Mouse (Mus musculus): ENCODE measurements around the gene Btg4. TPM values are rescaled to one million over a fixed set of nuclear protein-coding genes. Genes with fewer than 3 reads are reported as not detected.
A peak's percentile ranks its signal among the peaks of the same experiment; 100 is the strongest.

Gene Btg4
- polyA plus RNA-seq, 1 experiment from 2014 or later = not detected

GRCm38 (mm10) chr9:51168698-51169097 lies 108.0 kb downstream of the Btg4 start:
- Histone ChIP-seq H3K27ac (ENCODE audit: low read depth, low read length) (no peak overlapping the region), H3K4me3 (ENCODE audit: low read depth, low read length) (no peak overlapping the region), H3K36me3 (ENCODE audit: control insufficient read depth, insufficient read depth, low read length) (no peaks in the 10 kb centered on the region), H3K4me2 (ENCODE audit: low read depth, low read length) (no peak overlapping the region), H3K9ac (replicated peaks; ENCODE audit: low read depth, low read length) (no peak overlapping the region), H3K4me1 (ENCODE audit: control insufficient read depth, insufficient read depth, low read length) (no peaks in the 10 kb centered on the region), H3K9me3 (ENCODE audit: control insufficient read depth, low read length) (no peaks in the 10 kb centered on the region), H3K27me3 (ENCODE audit: control insufficient read depth, insufficient read depth, low read length) (no peaks in the 10 kb centered on the region)
- WGBS = 73% methylated on average over 5 of the region's 5 CpGs
- no peak for ATAC-seq (ENCODE audit: low read depth)

GRCm38 (mm10) chr9:51169133-51169532 lies 108.4 kb downstream of the Btg4 start:
- Histone ChIP-seq H3K4me2 (ENCODE audit: low read depth, low read length) (no peak overlapping the region), H3K4me3 (ENCODE audit: low read depth, low read length) (no peak overlapping the region), H3K27me3 (ENCODE audit: control insufficient read depth, insufficient read depth, low read length) (no peaks in the 10 kb centered on the region), H3K9me3 (ENCODE audit: control insufficient read depth, low read length) (no peaks in the 10 kb centered on the region), H3K36me3 (ENCODE audit: control insufficient read depth, insufficient read depth, low read length) (no peaks in the 10 kb centered on the region), H3K4me1 (ENCODE audit: control insufficient read depth, insufficient read depth, low read length) (no peaks in the 10 kb centered on the region), H3K9ac (replicated peaks; ENCODE audit: low read depth, low read length) (no peak overlapping the region), H3K27ac (ENCODE audit: low read depth, low read length) (no peak overlapping the region)
- ATAC-seq (ENCODE audit: low read depth) = no peak
- WGBS = 87% methylated on average over 7 of the region's 7 CpGs

MicroRNAs encoded within 50 kb of the gene (microRNA counts, 519-probe panel; counts per million panel counts)
- not detected for microRNA mmu-miR-34b-3p
- microRNA mmu-miR-34b-5p = not detected
- not detected for microRNA mmu-miR-34c

Small RNA genes lying within 50 kb of the gene (microRNA-seq; reads per million reads assigned to microRNA genes)
- gene Mir34b (17.6 reads per million, percentile 22 among the genes with 10 or more reads in this experiment), gene Mir34c (411 reads per million, percentile 66 among the genes with 10 or more reads in this experiment)

Other genes with a start within 250 kb of the Btg4 start
- gene Ppp2r1b, start 215.6 kb upstream of the Btg4 start, polyA plus RNA-seq (2014; fragmentation: Nextera tagmentation; extraction: Ambion mirVana) = 44.1 and 53.8 TPM in 2 replicates
- gene Sik2, start 51.8 kb upstream of the Btg4 start, polyA plus RNA-seq (2014; fragmentation: Nextera tagmentation; extraction: Ambion mirVana) = 16.0 and 16.1 TPM in 2 replicates
- 2.2 and 4.1 TPM in 2 replicates for gene Layn, start 16.2 kb downstream of the Btg4 start, polyA plus RNA-seq (2014; fragmentation: Nextera tagmentation; extraction: Ambion mirVana)
- gene 4833427G06Rik, start 41.2 kb downstream of the Btg4 start, polyA plus RNA-seq (2014; fragmentation: Nextera tagmentation; extraction: Ambion mirVana) = 0.21 and 0.28 TPM in 2 replicates
- gene Gm32742, start 104.6 kb downstream of the Btg4 start, polyA plus RNA-seq (2014; fragmentation: Nextera tagmentation; extraction: Ambion mirVana) = not detected in 2 replicates
- gene Pou2af1, start 152.8 kb downstream of the Btg4 start, polyA plus RNA-seq (2014; fragmentation: Nextera tagmentation; extraction: Ambion mirVana) = 0.21 TPM in 1 of 2 replicates, not detected in the other
- 0.32 and 0.91 TPM in 2 replicates for gene Colca2, start 217.7 kb downstream of the Btg4 start, polyA plus RNA-seq (2014; fragmentation: Nextera tagmentation; extraction: Ambion mirVana)